Mouse (Mus musculus): ENCODE measurements around the gene Ssbp4. TPM values are rescaled to one million over a fixed set of nuclear protein-coding genes. Genes with fewer than 3 reads are reported as not detected.

The Ssbp4 gene
- polyA plus RNA-seq (2012; ENCODE audit: insufficient read depth, insufficient read length, missing spikeins): 106 and 123 TPM in 2 replicates

DNA sequence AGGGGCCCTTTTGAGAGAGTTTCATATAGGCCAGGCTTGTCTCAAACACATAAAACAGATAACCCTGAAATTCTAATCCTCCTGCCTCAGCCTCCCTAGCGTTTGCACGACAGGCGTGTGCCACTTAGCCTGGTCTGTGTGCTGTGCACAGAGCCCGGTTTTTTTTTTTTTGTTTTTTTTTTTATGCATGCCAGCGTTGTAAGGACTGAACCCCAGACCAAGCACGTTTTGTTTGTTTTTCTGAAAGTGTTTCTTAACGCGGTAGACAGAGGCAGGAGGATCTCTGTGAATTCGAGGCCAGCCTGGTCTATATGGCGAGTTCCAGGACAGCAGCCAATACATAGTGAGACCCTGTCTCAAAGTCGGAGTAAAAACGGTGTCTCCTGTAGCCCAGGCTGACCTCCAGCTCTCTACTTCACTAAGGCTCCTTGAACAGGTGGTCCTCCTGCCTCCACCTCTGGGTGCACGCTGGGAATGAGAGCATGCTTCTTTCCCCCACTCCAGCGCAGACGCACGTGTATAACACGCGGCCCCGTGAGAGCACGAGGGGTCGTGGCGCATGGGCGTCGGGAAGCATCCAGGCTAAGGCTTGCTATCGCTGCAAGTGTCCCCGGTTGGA lies at the start of gene Ssbp4:
TSS of gene Ssbp4 (minus strand) at position 124 of the 619 bp plus-strand sequence.
- no peak for TF ChIP-seq POLR2A (IDR thresholded peaks at IDR 0.05; ENCODE audit: borderline replicate concordance, low read depth, low read length)
- peaks cover 34% of the 10 kb centered on the region for H3K4me1 ChIP-seq (ENCODE audit: control insufficient read depth, insufficient read depth, low read length)
- H3K4me3 ChIP-seq (ENCODE audit: insufficient read depth, low read length): peak within 1 kb of the TSS; percentile 84
- peak within 1 kb of the TSS; percentile 99 for H3K27ac ChIP-seq (ENCODE audit: insufficient read depth, low read depth, low read length)

DNA sequence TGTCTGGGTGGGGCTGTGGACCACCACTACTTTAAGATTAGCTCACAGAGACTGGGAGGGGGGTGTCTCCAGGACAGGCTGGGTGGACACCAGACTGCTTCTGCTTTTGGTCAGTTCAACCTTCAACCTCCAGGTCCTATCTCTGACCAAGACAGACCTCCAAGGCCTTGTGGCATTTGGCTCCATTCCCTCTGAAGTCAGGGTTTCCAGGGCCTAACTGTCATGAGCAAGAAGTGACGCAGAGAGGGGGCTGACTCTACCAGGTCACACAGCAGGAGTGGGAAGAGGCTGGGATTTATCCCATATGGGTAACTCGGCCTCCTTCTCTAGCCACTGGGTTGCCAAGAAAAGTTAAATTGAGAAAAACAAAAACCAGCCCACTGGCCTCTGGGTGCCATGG lies 49.1 kb upstream of the Ssbp4 start:
- Histone ChIP-seq H3K27ac (ENCODE audit: insufficient read depth, low read depth, low read length) (no peak overlapping the region), H3K4me1 (ENCODE audit: control insufficient read depth, insufficient read depth, low read length) (peaks cover 38% of the 10 kb centered on the region), H3K4me3 (ENCODE audit: insufficient read depth, low read length) (peak overlapping the region; percentile 94; the same call in 1 of the 2 replicates)
- TF ChIP-seq POLR2A (IDR thresholded peaks at IDR 0.05; ENCODE audit: borderline replicate concordance, low read depth, low read length): no peak
- no peak for TF ChIP-seq CTCF (IDR thresholded peaks at IDR 0.05; ENCODE audit: low read depth, low read length)

DNA sequence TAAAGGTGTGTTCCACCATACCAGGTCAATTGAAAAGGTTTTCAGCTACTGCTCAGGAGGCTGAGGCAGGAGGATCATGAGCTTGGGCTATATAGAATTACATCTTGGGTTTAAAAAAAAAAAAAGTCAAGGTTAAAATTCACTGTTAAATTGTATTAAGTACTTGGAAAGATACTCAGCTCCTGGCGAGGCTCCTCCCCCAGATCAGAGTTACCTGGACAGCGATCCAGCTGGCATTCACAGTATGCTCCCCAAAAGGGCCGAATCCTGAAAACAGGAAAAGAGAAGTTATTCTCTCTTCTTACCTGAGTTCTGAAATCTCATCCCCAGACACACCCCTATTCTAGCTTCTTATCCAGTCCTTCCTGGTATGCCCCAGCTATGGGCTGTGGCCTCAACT lies 48.5 kb upstream of the Ssbp4 start:
- Histone ChIP-seq H3K27ac (ENCODE audit: insufficient read depth, low read depth, low read length) (no peak overlapping the region), H3K4me1 (ENCODE audit: control insufficient read depth, insufficient read depth, low read length) (peaks cover 41% of the 10 kb centered on the region), H3K4me3 (ENCODE audit: insufficient read depth, low read length) (no peak overlapping the region)
- TF ChIP-seq CTCF (IDR thresholded peaks at IDR 0.05; ENCODE audit: low read depth, low read length): no peak
- no peak for TF ChIP-seq POLR2A (IDR thresholded peaks at IDR 0.05; ENCODE audit: borderline replicate concordance, low read depth, low read length)

DNA sequence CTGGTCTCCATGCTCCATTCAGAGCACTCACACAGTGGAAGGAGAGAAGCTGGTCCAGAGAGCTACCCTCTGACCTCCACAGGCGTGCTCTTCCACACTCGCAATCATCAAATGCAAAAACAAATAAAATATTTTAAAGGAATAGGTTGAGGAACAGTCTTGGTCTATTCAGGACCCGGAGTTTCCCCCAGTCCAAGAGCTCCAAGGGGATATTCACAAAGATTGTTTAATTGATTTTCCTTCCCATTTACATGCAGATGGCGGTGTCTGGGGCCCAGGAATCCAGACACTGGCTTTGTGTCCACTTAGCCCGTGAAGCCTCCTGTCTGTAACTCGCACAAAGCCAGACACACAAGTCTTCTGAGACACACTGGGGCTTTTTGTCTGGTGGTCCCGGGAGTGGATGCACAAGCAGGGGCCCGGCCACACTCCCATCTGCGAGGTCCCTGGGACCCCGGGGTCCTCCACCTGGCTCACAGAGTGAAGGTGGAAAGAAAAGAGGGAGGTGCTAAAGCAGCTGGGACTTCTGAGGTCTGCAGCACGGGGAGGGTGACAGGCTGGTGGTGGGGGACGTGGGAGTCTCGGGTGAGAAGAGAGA lies 47.6 kb upstream of the Ssbp4 start:
- Histone ChIP-seq H3K4me1 (ENCODE audit: control insufficient read depth, insufficient read depth, low read length) (peaks cover 41% of the 10 kb centered on the region), H3K27ac (ENCODE audit: insufficient read depth, low read depth, low read length) (no peak overlapping the region), H3K4me3 (ENCODE audit: insufficient read depth, low read length) (no peak overlapping the region)
- no peak for TF ChIP-seq POLR2A (IDR thresholded peaks at IDR 0.05; ENCODE audit: borderline replicate concordance, low read depth, low read length)

DNA sequence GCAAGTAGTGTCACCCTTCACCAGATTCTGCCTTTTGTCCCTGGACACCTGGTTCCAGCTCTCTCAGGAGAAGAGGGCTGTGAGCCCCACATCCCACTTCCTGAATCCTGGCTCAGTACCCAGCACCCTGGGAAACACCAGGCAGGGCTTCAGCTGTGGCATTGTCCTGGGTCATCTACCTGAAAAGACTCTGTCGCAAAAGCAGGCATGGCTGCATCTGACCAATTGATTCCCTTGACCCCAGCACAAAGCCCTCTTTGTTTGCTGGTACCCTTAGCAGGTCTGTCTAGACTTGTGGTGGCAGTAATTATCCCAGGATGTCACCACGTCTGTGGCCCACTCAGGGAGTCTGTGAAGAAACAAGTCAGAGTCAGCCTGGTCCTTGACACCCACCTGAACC lies 46.8 kb upstream of the Ssbp4 start:
- Histone ChIP-seq H3K4me1 (ENCODE audit: control insufficient read depth, insufficient read depth, low read length) (peaks cover 40% of the 10 kb centered on the region), H3K4me3 (ENCODE audit: insufficient read depth, low read length) (no peak overlapping the region), H3K27ac (ENCODE audit: insufficient read depth, low read depth, low read length) (no peak overlapping the region)
- no peak for TF ChIP-seq CTCF (IDR thresholded peaks at IDR 0.05; ENCODE audit: low read depth, low read length)
- TF ChIP-seq POLR2A (IDR thresholded peaks at IDR 0.05; ENCODE audit: borderline replicate concordance, low read depth, low read length): no peak

DNA sequence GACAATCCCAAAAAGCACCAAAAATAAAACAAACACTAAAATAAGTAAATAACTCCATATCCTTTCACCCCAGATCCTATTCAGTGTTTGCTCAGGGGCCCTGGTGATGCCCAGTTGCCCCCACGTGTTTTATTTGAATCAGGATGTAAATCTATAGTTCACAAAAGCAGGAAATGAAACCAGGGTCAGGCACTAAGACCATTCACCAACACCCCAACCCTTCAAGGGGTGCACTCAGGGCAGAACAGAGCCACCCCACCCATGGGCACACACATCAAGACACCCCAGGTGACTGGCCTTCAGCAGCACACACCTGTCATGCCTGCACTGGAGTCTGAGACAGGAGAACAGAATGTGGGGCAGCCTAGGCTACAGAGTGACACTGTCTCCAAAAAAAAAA lies 45.4 kb upstream of the Ssbp4 start:
- TF ChIP-seq CTCF (IDR thresholded peaks at IDR 0.05; ENCODE audit: low read depth, low read length): no peak
- no peak for TF ChIP-seq POLR2A (IDR thresholded peaks at IDR 0.05; ENCODE audit: borderline replicate concordance, low read depth, low read length)
- peak overlapping the region; percentile 66 for H3K27ac ChIP-seq (ENCODE audit: insufficient read depth, low read depth, low read length)
- H3K4me1 ChIP-seq (ENCODE audit: control insufficient read depth, insufficient read depth, low read length): peaks cover 45% of the 10 kb centered on the region
- no peak overlapping the region for H3K4me3 ChIP-seq (ENCODE audit: insufficient read depth, low read length)

DNA sequence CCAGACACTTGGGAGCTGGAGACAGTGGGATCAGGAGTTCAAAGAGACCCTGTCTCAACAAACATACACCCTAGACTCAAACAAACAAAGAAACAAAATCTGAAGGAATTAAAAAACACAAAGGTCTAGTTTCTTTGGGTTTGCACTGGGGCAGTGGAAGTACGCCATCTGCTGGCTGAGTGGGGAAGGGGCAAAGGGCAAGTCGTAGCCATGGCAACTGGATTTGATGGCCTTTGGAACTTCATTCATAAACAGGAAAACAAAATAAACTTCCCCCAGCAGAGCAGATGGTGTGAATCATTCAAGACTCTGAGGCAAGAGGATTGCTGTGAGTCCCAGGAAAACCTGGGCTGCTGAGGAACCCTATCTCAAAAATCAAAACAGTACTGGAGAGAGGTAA lies 44.6 kb upstream of the Ssbp4 start:
- Histone ChIP-seq H3K4me3 (ENCODE audit: insufficient read depth, low read length) (no peak overlapping the region), H3K27ac (ENCODE audit: insufficient read depth, low read depth, low read length) (peak overlapping the region; percentile 59), H3K4me1 (ENCODE audit: control insufficient read depth, insufficient read depth, low read length) (peaks cover 50% of the 10 kb centered on the region)
- peak; percentile 96 for TF ChIP-seq CTCF (IDR thresholded peaks at IDR 0.05; ENCODE audit: low read depth, low read length)
- no peak for TF ChIP-seq POLR2A (IDR thresholded peaks at IDR 0.05; ENCODE audit: borderline replicate concordance, low read depth, low read length)

DNA sequence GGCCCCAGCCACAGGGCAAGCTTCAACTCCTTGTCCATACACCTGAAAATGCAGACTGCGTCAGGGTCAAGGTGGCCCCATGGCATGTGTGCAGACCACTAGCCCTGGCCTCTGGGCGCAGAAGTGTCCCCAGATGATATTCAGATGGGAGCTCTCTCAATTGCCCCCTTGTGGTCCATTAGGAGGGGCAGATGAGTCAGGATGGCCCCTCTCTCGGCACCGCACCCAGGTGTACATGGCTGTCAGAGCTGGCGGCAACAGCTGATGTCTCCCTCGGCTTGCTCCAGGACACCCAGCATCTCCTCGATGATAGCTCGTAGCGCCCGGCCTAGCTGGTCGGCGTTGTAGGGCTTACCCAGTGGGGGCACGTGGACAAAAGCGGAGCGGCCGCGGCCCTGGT lies 41.7 kb upstream of the Ssbp4 start:
- TF ChIP-seq CTCF (IDR thresholded peaks at IDR 0.05; ENCODE audit: low read depth, low read length) (no peak), POLR2A (IDR thresholded peaks at IDR 0.05; ENCODE audit: borderline replicate concordance, low read depth, low read length) (no peak)
- Histone ChIP-seq H3K4me1 (ENCODE audit: control insufficient read depth, insufficient read depth, low read length) (peaks cover 69% of the 10 kb centered on the region), H3K4me3 (ENCODE audit: insufficient read depth, low read length) (no peak overlapping the region), H3K27ac (ENCODE audit: insufficient read depth, low read depth, low read length) (peak overlapping the region; percentile 97)

DNA sequence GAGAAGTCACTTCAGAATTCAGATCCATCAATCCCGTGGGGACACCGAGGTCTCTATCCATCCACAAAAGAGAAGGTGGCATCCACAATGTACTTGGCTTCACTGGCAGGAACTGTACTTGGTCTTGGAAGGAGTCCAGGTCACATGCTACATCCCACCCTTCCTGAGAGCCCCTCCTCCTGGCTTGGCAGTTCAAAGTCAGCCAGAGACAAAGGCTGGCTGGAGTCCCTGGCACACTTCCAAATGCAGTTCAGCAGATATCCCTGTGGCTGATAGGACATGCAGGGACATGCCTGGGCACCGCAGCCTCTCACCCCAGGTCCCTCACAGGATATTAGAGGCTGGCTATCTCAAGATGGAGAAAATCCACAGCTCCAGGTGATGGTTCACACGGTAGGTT lies 40.7 kb upstream of the Ssbp4 start:
- no peak for TF ChIP-seq POLR2A (IDR thresholded peaks at IDR 0.05; ENCODE audit: borderline replicate concordance, low read depth, low read length)
- TF ChIP-seq CTCF (IDR thresholded peaks at IDR 0.05; ENCODE audit: low read depth, low read length): no peak
- H3K4me1 ChIP-seq (ENCODE audit: control insufficient read depth, insufficient read depth, low read length): peaks cover 70% of the 10 kb centered on the region
- H3K4me3 ChIP-seq (ENCODE audit: insufficient read depth, low read length): peak overlapping the region; percentile 16
- H3K27ac ChIP-seq (ENCODE audit: insufficient read depth, low read depth, low read length): peak overlapping the region; percentile 97

DNA sequence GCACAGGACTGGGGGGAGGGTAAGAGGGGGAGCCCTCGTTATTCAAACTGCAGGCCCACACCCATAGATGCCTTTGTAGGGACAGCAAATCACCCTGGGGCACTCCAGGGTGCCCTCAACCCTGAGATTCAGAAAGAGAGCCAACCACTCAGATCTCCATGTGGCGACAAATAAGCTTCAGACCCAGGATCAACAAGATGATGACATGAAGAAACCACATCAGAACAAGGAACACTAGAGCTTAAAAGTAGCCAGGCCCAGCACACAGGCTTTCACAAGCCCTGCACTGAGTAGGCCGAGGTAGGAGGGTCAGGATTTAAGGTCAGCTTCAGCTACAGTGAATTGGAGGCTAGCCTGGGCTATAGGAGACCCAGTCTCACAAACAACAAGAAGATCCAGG lies 40.2 kb upstream of the Ssbp4 start:
- H3K4me3 ChIP-seq (ENCODE audit: insufficient read depth, low read length): peak overlapping the region; percentile 16
- H3K4me1 ChIP-seq (ENCODE audit: control insufficient read depth, insufficient read depth, low read length): peaks cover 67% of the 10 kb centered on the region
- H3K27ac ChIP-seq (ENCODE audit: insufficient read depth, low read depth, low read length): peak overlapping the region; percentile 97
- TF ChIP-seq POLR2A (IDR thresholded peaks at IDR 0.05; ENCODE audit: borderline replicate concordance, low read depth, low read length) (no peak), CTCF (IDR thresholded peaks at IDR 0.05; ENCODE audit: low read depth, low read length) (no peak)
